Mouse (Mus musculus): ENCODE measurements around the gene Papss2. TPM values are rescaled to one million over a fixed set of nuclear protein-coding genes. Genes with fewer than 3 reads are reported as not detected.

Papss2 gene
- polyA plus RNA-seq, 1 experiment from 2014 or later, result 27.5 TPM

DNA sequence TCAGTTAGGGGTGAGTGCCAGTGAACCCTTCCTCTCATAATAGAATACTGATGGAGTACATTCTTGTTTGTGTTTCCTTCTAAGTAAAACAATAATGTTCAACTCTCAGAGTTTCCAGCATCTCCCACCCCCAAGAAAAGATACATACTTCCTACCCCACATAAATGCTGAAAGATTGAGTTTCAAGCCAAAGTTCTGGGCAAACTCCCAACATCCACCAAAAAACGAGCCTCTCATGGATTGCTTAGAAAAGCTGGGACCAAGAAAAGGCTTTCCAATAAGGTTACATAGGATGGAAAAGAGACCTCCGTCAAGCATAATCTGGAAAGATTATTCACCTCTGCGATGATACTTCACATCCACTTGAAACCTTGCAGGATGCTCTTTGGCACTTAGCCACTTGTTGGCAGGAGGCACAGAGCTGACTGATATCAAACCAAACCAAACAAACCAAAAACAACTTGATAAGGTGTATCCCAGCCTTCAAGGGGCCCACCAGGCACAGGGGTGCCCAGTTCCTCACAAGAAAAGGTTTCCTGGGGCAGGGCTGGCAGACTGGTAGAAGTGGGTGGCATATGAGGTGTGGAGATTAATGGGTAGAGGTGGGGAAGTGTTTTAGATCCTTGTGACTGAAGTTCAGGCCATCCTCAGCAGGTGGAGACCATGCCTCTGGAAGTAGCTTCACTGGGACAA is 26.5 kb upstream of the Papss2 start:
- ATAC-seq (ENCODE audit: insufficient number of reproducible peaks, low FRiP score), result no peak
- WGBS, result 57% methylated on average over 3 of the region's 3 CpGs
- H3K9me3 ChIP-seq (replicated peaks), result no peaks in the 10 kb centered on the region
- no peaks in the 10 kb centered on the region for H3K36me3 ChIP-seq
- no peak overlapping the region for H3K4me2 ChIP-seq
- 0 out of 2 replicates have a peak, but pooled peaks cover 8% of the 10 kb centered on the region for H3K4me1 ChIP-seq (replicated peaks)
- no peak overlapping the region for H3K9ac ChIP-seq
- no peaks in the 10 kb centered on the region for H3K27me3 ChIP-seq (replicated peaks)
- no peak overlapping the region for H3K27ac ChIP-seq (ENCODE audit: poor library complexity, severe bottlenecking)
- no peak overlapping the region for H3K4me3 ChIP-seq

DNA sequence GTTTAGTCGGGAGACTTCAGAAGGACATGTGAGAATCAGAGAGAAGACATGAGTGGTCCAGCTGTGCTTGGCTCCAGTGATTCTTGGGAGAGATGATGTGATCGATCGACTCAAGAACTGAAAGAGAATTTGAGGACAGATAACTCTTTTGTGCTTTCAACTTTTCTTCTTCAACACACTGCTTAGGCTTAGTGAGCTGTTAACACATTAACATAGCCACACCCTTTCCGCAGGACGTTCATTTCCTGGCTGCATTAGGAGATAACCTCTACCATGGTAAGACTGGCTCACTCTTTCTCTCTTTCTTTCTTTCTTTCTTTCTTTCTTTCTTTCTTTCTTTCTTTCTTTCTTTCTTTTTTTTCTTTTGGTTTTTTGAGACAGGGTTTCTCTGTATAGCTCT is 25.9 kb upstream of the Papss2 start:
- Histone ChIP-seq H3K27ac (ENCODE audit: poor library complexity, severe bottlenecking) (no peak overlapping the region), H3K27me3 (replicated peaks) (no peaks in the 10 kb centered on the region), H3K9ac (no peak overlapping the region), H3K4me2 (no peak overlapping the region), H3K9me3 (replicated peaks) (no peaks in the 10 kb centered on the region), H3K4me1 (replicated peaks) (0 out of 2 replicates have a peak, but pooled peaks cover 8% of the 10 kb centered on the region), H3K36me3 (no peaks in the 10 kb centered on the region), H3K4me3 (no peak overlapping the region)
- ATAC-seq (ENCODE audit: insufficient number of reproducible peaks, low FRiP score), result no peak
- WGBS, result 59% methylated on average over 5 of the region's 5 CpGs

- WGBS, result 44% methylated on average over 2 of the region's 2 CpGs
- H3K27me3 ChIP-seq (replicated peaks), result no peaks in the 10 kb centered on the region
- no peak overlapping the region for H3K4me3 ChIP-seq
- no peak overlapping the region for H3K27ac ChIP-seq (ENCODE audit: poor library complexity, severe bottlenecking)
- H3K4me1 ChIP-seq (replicated peaks), result peaks cover 11% of the 10 kb centered on the region
- H3K9me3 ChIP-seq (replicated peaks), result no peaks in the 10 kb centered on the region
- no peak overlapping the region for H3K4me2 ChIP-seq
- no peaks in the 10 kb centered on the region for H3K36me3 ChIP-seq
- no peak for ATAC-seq (ENCODE audit: insufficient number of reproducible peaks, low FRiP score)
- no peak overlapping the region for H3K9ac ChIP-seq
Measured at GRCm38 (mm10) chr19:32572191-32572590, 23.4 kb upstream of the Papss2 start.

GRCm38 (mm10) chr19:32573259-32573658 is 22.3 kb upstream of the Papss2 start:
- H3K4me2 ChIP-seq, result no peak overlapping the region
- H3K36me3 ChIP-seq, result no peaks in the 10 kb centered on the region
- H3K27me3 ChIP-seq (replicated peaks), result no peaks in the 10 kb centered on the region
- whole genome bisulfite sequencing, result 79% methylated on average over 6 of the region's 6 CpGs
- no peak for ATAC-seq (ENCODE audit: insufficient number of reproducible peaks, low FRiP score)
- H3K9ac ChIP-seq, result no peak overlapping the region
- H3K27ac ChIP-seq (ENCODE audit: poor library complexity, severe bottlenecking), result no peak overlapping the region
- no peaks in the 10 kb centered on the region for H3K9me3 ChIP-seq (replicated peaks)
- no peak overlapping the region for H3K4me3 ChIP-seq
- H3K4me1 ChIP-seq (replicated peaks), result peaks cover 20% of the 10 kb centered on the region

GRCm38 (mm10) chr19:32574846-32575245 is 20.7 kb upstream of the Papss2 start:
- Histone ChIP-seq H3K9me3 (replicated peaks) (no peaks in the 10 kb centered on the region), H3K36me3 (no peaks in the 10 kb centered on the region), H3K9ac (no peak overlapping the region), H3K27me3 (replicated peaks) (no peaks in the 10 kb centered on the region), H3K4me1 (replicated peaks) (peaks cover 12% of the 10 kb centered on the region), H3K4me2 (no peak overlapping the region), H3K27ac (ENCODE audit: poor library complexity, severe bottlenecking) (no peak overlapping the region), H3K4me3 (no peak overlapping the region)
- WGBS, result 81% methylated on average over 3 of the region's 3 CpGs
- ATAC-seq (ENCODE audit: insufficient number of reproducible peaks, low FRiP score), result no peak

DNA sequence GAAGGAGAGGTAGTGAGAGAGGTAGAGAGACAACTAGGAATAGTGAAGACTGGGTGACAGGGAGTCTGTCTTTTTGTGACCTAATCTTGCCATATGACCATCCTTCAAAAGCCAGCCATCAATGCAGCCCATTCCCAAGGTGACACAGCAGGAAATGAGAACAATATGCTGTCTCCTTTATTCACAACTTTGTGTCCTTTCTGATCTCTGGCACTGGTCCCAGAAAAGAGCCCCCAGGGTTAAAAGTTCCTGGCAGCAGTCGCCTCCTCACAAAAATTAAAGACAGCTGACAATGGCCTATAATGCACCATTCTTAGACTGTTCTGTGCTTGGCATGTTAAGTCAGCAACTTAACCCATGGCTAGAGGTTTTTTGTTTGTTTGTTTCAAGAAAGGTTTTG is 17.8 kb upstream of the Papss2 start:
- H3K4me3 ChIP-seq, result no peak overlapping the region
- H3K4me1 ChIP-seq (replicated peaks), result peaks cover 12% of the 10 kb centered on the region
- H3K4me2 ChIP-seq, result no peak overlapping the region
- H3K9ac ChIP-seq, result no peak overlapping the region
- no peaks in the 10 kb centered on the region for H3K27me3 ChIP-seq (replicated peaks)
- no peaks in the 10 kb centered on the region for H3K36me3 ChIP-seq
- H3K9me3 ChIP-seq (replicated peaks), result no peaks in the 10 kb centered on the region
- 18% methylated on average over 1 of the region's 1 CpGs for WGBS
- no peak for ATAC-seq (ENCODE audit: insufficient number of reproducible peaks, low FRiP score)
- no peak overlapping the region for H3K27ac ChIP-seq (ENCODE audit: poor library complexity, severe bottlenecking)

DNA sequence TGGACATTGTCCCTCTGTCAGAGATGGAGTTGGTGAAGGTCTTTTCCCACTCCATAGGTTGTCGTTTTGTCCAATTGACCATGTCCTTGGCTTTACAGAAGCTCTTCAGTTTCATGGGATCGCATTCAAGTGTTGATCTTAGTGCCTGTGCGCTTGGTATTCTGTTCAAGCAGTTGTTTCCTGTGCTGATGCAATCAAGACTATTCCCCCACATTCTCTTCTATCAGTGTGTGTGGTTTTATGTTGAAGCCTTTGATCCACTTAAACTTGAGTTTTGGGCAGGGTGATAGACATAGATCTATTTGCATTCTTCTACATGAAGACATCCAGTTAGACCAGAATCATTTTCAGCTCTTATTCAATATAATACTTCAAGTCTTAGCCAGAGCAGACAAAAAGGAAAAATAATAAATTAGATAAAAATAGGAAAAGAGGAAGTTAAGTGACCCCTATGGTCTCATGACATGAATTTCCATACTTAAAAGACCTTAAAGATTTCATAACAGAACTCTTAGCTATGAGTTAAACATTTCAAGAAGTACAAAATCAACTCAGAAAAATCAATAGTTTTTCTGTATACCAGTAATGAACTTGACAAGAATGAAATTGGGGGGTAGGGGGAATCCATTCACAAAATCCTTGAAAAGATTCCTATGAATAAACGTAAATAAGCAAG is 12.4 kb upstream of the Papss2 start:
- Histone ChIP-seq H3K27me3 (replicated peaks) (no peaks in the 10 kb centered on the region), H3K4me2 (no peak overlapping the region), H3K36me3 (no peaks in the 10 kb centered on the region), H3K9me3 (replicated peaks) (no peaks in the 10 kb centered on the region), H3K27ac (ENCODE audit: poor library complexity, severe bottlenecking) (no peak overlapping the region), H3K4me1 (replicated peaks) (peaks cover 4% of the 10 kb centered on the region), H3K4me3 (no peak overlapping the region), H3K9ac (no peak overlapping the region)
- WGBS, result 78% methylated on average over 4 of the region's 4 CpGs
- ATAC-seq (ENCODE audit: insufficient number of reproducible peaks, low FRiP score), result no peak

DNA sequence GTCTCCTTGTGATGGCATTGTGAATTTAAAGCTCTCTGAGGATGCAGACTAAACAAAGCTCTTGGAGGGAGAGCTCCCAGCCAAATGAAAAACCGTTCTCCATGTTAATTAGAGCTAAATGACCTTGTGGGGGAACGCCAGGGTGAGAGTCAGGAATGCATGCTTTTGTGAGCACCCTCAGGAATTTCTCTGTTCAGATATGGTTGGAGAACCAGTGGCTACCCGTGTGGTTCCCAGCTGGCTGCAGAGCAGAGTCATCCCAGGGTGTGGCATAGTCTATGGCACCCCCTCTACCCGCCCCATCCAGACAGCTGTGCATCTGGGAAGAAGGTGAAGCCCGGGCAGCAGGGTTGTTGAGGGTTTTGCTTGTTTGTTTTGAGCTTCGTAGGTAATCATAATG is 7.9 kb upstream of the Papss2 start:
- Histone ChIP-seq H3K9ac (no peak overlapping the region), H3K4me1 (replicated peaks) (peaks cover 4% of the 10 kb centered on the region), H3K4me2 (no peak overlapping the region), H3K4me3 (no peak overlapping the region), H3K36me3 (no peaks in the 10 kb centered on the region), H3K9me3 (replicated peaks) (no peaks in the 10 kb centered on the region), H3K27me3 (replicated peaks) (no peaks in the 10 kb centered on the region), H3K27ac (ENCODE audit: poor library complexity, severe bottlenecking) (no peak overlapping the region)
- WGBS, result 48% methylated on average over 6 of the region's 6 CpGs
- ATAC-seq (ENCODE audit: insufficient number of reproducible peaks, low FRiP score), result no peak

- H3K4me3 ChIP-seq, result no peak overlapping the region
- ATAC-seq (ENCODE audit: insufficient number of reproducible peaks, low FRiP score), result no peak
Measured at GRCm38 (mm10) chr19:32592749-32593148, 2.8 kb upstream of the Papss2 start.

DNA sequence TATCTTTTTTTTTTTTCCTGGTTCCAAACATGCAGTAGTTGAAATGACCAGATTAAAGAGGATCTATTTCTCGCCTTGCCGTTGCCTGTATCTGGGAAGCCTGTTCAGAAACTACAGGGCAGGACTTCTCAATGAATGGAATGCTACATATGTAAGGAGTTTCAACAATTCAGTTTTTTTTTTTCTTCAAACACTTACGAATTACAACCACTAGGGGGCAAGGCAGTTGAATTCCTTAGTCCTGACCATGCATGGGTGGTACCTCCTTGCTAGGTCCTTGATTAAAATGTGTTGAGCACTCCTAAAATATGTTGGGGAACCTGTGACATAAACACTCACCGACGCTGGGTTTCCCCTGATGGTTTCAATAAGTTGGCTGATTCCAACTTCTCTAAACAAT is 1.7 kb upstream of the Papss2 start:
- 58% methylated on average over 5 of the region's 5 CpGs for whole genome bisulfite sequencing
- no peak overlapping the region for H3K4me3 ChIP-seq

More at GRCm38 (mm10) chr19:32592749-32593148, 2.8 kb upstream of the Papss2 start:
- H3K27ac ChIP-seq (ENCODE audit: poor library complexity, severe bottlenecking), result no peak overlapping the region
- no peaks in the 10 kb centered on the region for H3K9me3 ChIP-seq (replicated peaks)
- WGBS, result 94% methylated on average over 7 of the region's 7 CpGs
- H3K4me1 ChIP-seq (replicated peaks), result peaks cover 2% of the 10 kb centered on the region
- no peak overlapping the region for H3K4me2 ChIP-seq
- no peaks in the 10 kb centered on the region for H3K36me3 ChIP-seq
- no peak overlapping the region for H3K9ac ChIP-seq
- H3K27me3 ChIP-seq (replicated peaks), result peaks cover 10% of the 10 kb centered on the region

DNA sequence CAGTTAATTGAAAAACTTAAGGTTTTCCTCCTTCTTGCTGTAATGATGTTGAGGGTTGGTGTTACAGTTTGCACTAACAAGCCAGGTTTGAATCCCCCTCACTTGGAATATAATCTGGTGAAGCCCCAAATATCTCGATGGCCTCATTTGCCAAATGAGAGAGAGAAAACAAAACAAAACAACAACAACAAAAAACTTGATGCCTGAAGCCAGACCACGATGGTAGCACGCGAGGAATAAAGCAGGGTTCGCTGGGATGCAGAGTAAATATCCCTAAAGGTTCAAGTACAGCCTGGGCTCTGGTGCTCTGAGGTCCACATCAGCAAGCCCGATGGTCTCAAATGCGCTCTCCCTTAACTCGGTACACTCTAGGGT is 472 bp upstream of the Papss2 start:
- H3K9ac ChIP-seq, result peak overlapping the region; percentile 81
- peak overlapping the region; percentile 82 for H3K4me2 ChIP-seq
- WGBS, result 18% methylated on average over 8 of the region's 8 CpGs
- no peaks in the 10 kb centered on the region for H3K4me1 ChIP-seq (replicated peaks)
- no peak overlapping the region for H3K27ac ChIP-seq (ENCODE audit: poor library complexity, severe bottlenecking)
- H3K27me3 ChIP-seq (replicated peaks), result peaks cover 10% of the 10 kb centered on the region
- ATAC-seq (ENCODE audit: insufficient number of reproducible peaks, low FRiP score), result no peak
- H3K36me3 ChIP-seq, result no peaks in the 10 kb centered on the region
- H3K4me3 ChIP-seq, result peak overlapping the region; percentile 70
- no peaks in the 10 kb centered on the region for H3K9me3 ChIP-seq (replicated peaks)

More for the DNA sequence above, 1.7 kb upstream of the Papss2 start:
- H3K27ac ChIP-seq (ENCODE audit: poor library complexity, severe bottlenecking), result no peak overlapping the region
- no peak overlapping the region for H3K4me2 ChIP-seq
- no peaks in the 10 kb centered on the region for H3K36me3 ChIP-seq
- no peaks in the 10 kb centered on the region for H3K9me3 ChIP-seq (replicated peaks)
- peaks cover 10% of the 10 kb centered on the region for H3K27me3 ChIP-seq (replicated peaks)
- ATAC-seq (ENCODE audit: insufficient number of reproducible peaks, low FRiP score), result no peak
- H3K4me1 ChIP-seq (replicated peaks), result no peaks in the 10 kb centered on the region
- no peak overlapping the region for H3K9ac ChIP-seq
